ENCODE assay signal across 24 mouse cellular contexts in genomic region chr16:64881442-64881841, GRCm38 (mm10). TPM values are rescaled to one million over a fixed set of nuclear protein-coding genes. Genes with fewer than 3 reads are reported as not detected.
DNase-seq lines count a peak whose midpoint lies in the region; ATAC-seq lines count a peak whose summit lies in the region.
"Had no signal": no experiment of that assay in that cellular context is flagged by ENCODE, and none has a peak within 500 bp of the region (broad histone marks: within the 10 kb centered on the region; RNA-seq: fewer than 3 reads in every experiment).

No protein-coding gene starts in this region.

- H3K27me3 ChIP-seq in forebrain, embryonic 16.5 days (replicated peaks; ENCODE audit: control insufficient read depth, insufficient read depth, low read length): no peaks in the 10 kb centered on the region
- H3K27me3 ChIP-seq: embryonic facial prominence, embryonic 13.5 days; embryonic facial prominence, embryonic 15.5 days; forebrain, embryonic 12.5 days; Patski had no signal

- H3K4me2 ChIP-seq in forebrain, embryonic 16.5 days (ENCODE audit: low read length): no peak overlapping the region
- H3K4me2 ChIP-seq: embryonic facial prominence, embryonic 13.5 days; embryonic facial prominence, embryonic 15.5 days; forebrain, embryonic 12.5 days had no signal

- H3K4me1 ChIP-seq in forebrain, embryonic 16.5 days (replicated peaks; ENCODE audit: control insufficient read depth, insufficient read depth, low read length): no peaks in the 10 kb centered on the region
- H3K4me1 ChIP-seq: embryonic facial prominence, embryonic 15.5 days had no signal

- peak; percentile 22 for DNase-seq in CD4-positive, CD25-positive, alpha-beta regulatory T cell, adult 2 months (ENCODE audit: low read depth, low spot score)
- DNase-seq in T-cell, adult 2 months (ENCODE audit: low spot score): peak; percentile 6
- DNase-seq in naive thymus-derived CD4-positive, alpha-beta T cell, adult 2 months (ENCODE audit: low read depth): peak; percentile 36
- no peak for DNase-seq in gastrocnemius, adult 18-20 months (ENCODE audit: low spot score)
- no peak for DNase-seq in adrenal gland, postnatal 10 days
- DNase-seq: adrenal gland, postnatal 14 days; adrenal gland, postnatal 36 days; cerebellum, adult 11-12 months; cerebellum, adult 2 months; cerebellum, adult 9-11 months; cerebellum, postnatal 14 days; cerebellum, postnatal 36 days; embryo, embryonic 11 days; forebrain, postnatal 0 days had no signal

- no peak overlapping the region for H3K27ac ChIP-seq in forebrain, embryonic 16.5 days (ENCODE audit: low read length)
- H3K27ac ChIP-seq: embryonic facial prominence, embryonic 13.5 days; embryonic facial prominence, embryonic 15.5 days; forebrain, embryonic 10.5 days; forebrain, embryonic 12.5 days had no signal

- 84% methylated on average over 2 of the region's 2 CpGs for WGBS in forebrain, embryonic 16.5 days

- no peaks in the 10 kb centered on the region for H3K9me3 ChIP-seq in forebrain, embryonic 16.5 days (ENCODE audit: control insufficient read depth, low read length)
- H3K9me3 ChIP-seq: embryonic facial prominence, embryonic 13.5 days; embryonic facial prominence, embryonic 15.5 days; forebrain, embryonic 10.5 days; forebrain, embryonic 12.5 days; G1E had no signal

- H3K4me3 ChIP-seq in forebrain, embryonic 16.5 days (replicated peaks; ENCODE audit: low read length): no peak overlapping the region
- H3K4me3 ChIP-seq: embryonic facial prominence, embryonic 13.5 days; embryonic facial prominence, embryonic 15.5 days; erythroblast, embryonic 14.5 days; forebrain, embryonic 10.5 days; forebrain, embryonic 12.5 days had no signal

- no peaks in the 10 kb centered on the region for H3K36me3 ChIP-seq in forebrain, embryonic 16.5 days (ENCODE audit: control insufficient read depth, insufficient read depth)
- H3K36me3 ChIP-seq: embryonic facial prominence, embryonic 13.5 days; embryonic facial prominence, embryonic 15.5 days; forebrain, embryonic 10.5 days; forebrain, embryonic 12.5 days; G1E had no signal

- ATAC-seq in CD4-positive, CD25-positive, alpha-beta regulatory T cell, adult 4 months: peak; percentile 60
- ATAC-seq in forebrain, embryonic 16.5 days: no peak
- ATAC-seq: forebrain, embryonic 14.5 days; forebrain, postnatal 0 days; Patski had no signal

- no peak overlapping the region for H3K9ac ChIP-seq in forebrain, embryonic 16.5 days (replicated peaks; ENCODE audit: low read depth, low read length)
- H3K9ac ChIP-seq: embryonic facial prominence, embryonic 13.5 days; embryonic facial prominence, embryonic 15.5 days; forebrain, embryonic 12.5 days; forebrain, postnatal 0 days had no signal

RNA-seq across cellular contexts. Expression of gene Cggbp1, which starts 29.6 kb away (rescaled TPM):
- 10 to 100 TPM; 24.4 to 41.1 TPM for polyA plus RNA-seq in CD4-positive, CD25-positive, alpha-beta regulatory T cell, adult 4 months (2017; shearing (Covaris generic))
- polyA plus RNA-seq in forebrain, embryonic 16.5 days (2015; fragmentation: Nextera tagmentation; extraction: Ambion mirVana): 81.8 and 98.0 TPM in 2 replicates
- total RNA-seq in gastrocnemius, adult 18-20 months (2021): 10 to 100 TPM; 21.7 to 23.9 TPM
- total RNA-seq in adrenal gland, postnatal 10 days (2021): 100 to 1,000 TPM; 109 to 115 TPM

RNA-seq across cellular contexts. Expression of gene Zfp654, which starts 30.0 kb away (rescaled TPM):
- polyA plus RNA-seq in CD4-positive, CD25-positive, alpha-beta regulatory T cell, adult 4 months (2017; shearing (Covaris generic)): 10 to 100 TPM in 1 of 2 experiments, 1 to 10 TPM in 1; 6.1 to 10.7 TPM
- polyA plus RNA-seq in forebrain, embryonic 16.5 days (2015; fragmentation: Nextera tagmentation; extraction: Ambion mirVana): 7.0 and 8.5 TPM in 2 replicates
- 10 to 100 TPM; 10.7 to 10.8 TPM for total RNA-seq in gastrocnemius, adult 18-20 months (2021)
- total RNA-seq in adrenal gland, postnatal 10 days (2021): 10 to 100 TPM; 15.4 to 16.7 TPM

Comparison
In these comparisons a context has a peak if more than half of its experiments do, and no peak if none do; other contexts are left out.
1. DNase-seq: peak in CD4-positive, CD25-positive, alpha-beta regulatory T cell, adult 2 months (single experiment), T-cell, adult 2 months (single experiment) and naive thymus-derived CD4-positive, alpha-beta T cell, adult 2 months (single experiment); none in gastrocnemius, adult 18-20 months (single experiment) and adrenal gland, postnatal 10 days (single experiment).
2. RNA of gene Cggbp1, which starts 29.6 kb away (total RNA-seq): 109 to 115 TPM in adrenal gland, postnatal 10 days; 21.7 to 23.9 TPM in gastrocnemius, adult 18-20 months; every median in the first group is over 4 times any median in the second.